Mouse (Mus musculus): ENCODE measurements at regions not wholly inside any gene's neighbourhood (a gene's known extent, or its start where the extent isn't known, plus 50 kb on each side); places are given as distances from the start of the nearest gene placed in this dataset.

- Histone ChIP-seq H3K4me1 (ENCODE audit: control insufficient read depth, insufficient read depth, low read length) (0 out of 2 replicates have a peak, but pooled peaks cover 7% of the 10 kb centered on the region), H3K9me3 (ENCODE audit: control insufficient read depth, low read length) (no peaks in the 10 kb centered on the region), H3K4me3 (ENCODE audit: low read depth, low read length) (no peak overlapping the region), H3K27me3 (replicated peaks; ENCODE audit: control insufficient read depth, insufficient read depth, low read length) (no peaks in the 10 kb centered on the region), H3K9ac (ENCODE audit: low read depth, low read length) (no peak overlapping the region), H3K4me2 (ENCODE audit: low read depth, low read length) (no peak overlapping the region), H3K36me3 (ENCODE audit: control insufficient read depth, insufficient read depth, low read length) (no peaks in the 10 kb centered on the region), H3K27ac (replicated peaks; ENCODE audit: low read depth, low read length) (no peak overlapping the region)
- WGBS = 90% methylated on average over 6 of the region's 6 CpGs
- ATAC-seq (ENCODE audit: low read depth) (no peak), DNase-seq (ENCODE audit: low spot score) (no peak)
Measured at GRCm38 (mm10) chr4:55805255-55806051, 273.2 kb upstream of the Klf4 start.

GRCm38 (mm10) chr4:55802101-55802500, 269.8 kb upstream of the Klf4 start:
- ATAC-seq (ENCODE audit: low read depth) (no peak), DNase-seq (ENCODE audit: low spot score) (peak; percentile 75)
- Histone ChIP-seq H3K4me2 (ENCODE audit: low read depth, low read length) (no peak overlapping the region), H3K4me1 (ENCODE audit: control insufficient read depth, insufficient read depth, low read length) (0 out of 2 replicates have a peak, but pooled peaks cover 7% of the 10 kb centered on the region), H3K4me3 (ENCODE audit: low read depth, low read length) (no peak overlapping the region), H3K36me3 (ENCODE audit: control insufficient read depth, insufficient read depth, low read length) (no peaks in the 10 kb centered on the region), H3K9ac (ENCODE audit: low read depth, low read length) (no peak overlapping the region), H3K27ac (replicated peaks; ENCODE audit: low read depth, low read length) (no peak overlapping the region), H3K27me3 (replicated peaks; ENCODE audit: control insufficient read depth, insufficient read depth, low read length) (no peaks in the 10 kb centered on the region), H3K9me3 (ENCODE audit: control insufficient read depth, low read length) (no peaks in the 10 kb centered on the region)
- 53% methylated on average over 4 of the region's 4 CpGs for WGBS

GRCm38 (mm10) chr4:55798099-55798498, 265.8 kb upstream of the Klf4 start:
- no peaks in the 10 kb centered on the region for H3K27me3 ChIP-seq (replicated peaks; ENCODE audit: control insufficient read depth, insufficient read depth, low read length)
- no peak overlapping the region for H3K9ac ChIP-seq (ENCODE audit: low read depth, low read length)
- DNase-seq (ENCODE audit: low spot score) (no peak), ATAC-seq (ENCODE audit: low read depth) (no peak)
- H3K36me3 ChIP-seq (ENCODE audit: control insufficient read depth, insufficient read depth, low read length) = no peaks in the 10 kb centered on the region
- H3K9me3 ChIP-seq (ENCODE audit: control insufficient read depth, low read length) = no peaks in the 10 kb centered on the region
- no peak overlapping the region for H3K4me3 ChIP-seq (ENCODE audit: low read depth, low read length)
- H3K27ac ChIP-seq (replicated peaks; ENCODE audit: low read depth, low read length) = no peak overlapping the region
- no peak overlapping the region for H3K4me2 ChIP-seq (ENCODE audit: low read depth, low read length)
- 87% methylated on average over 6 of the region's 6 CpGs for WGBS
- 0 out of 2 replicates have a peak, but pooled peaks cover 3% of the 10 kb centered on the region for H3K4me1 ChIP-seq (ENCODE audit: control insufficient read depth, insufficient read depth, low read length)

GRCm38 (mm10) chr4:55781329-55781847, 249.1 kb upstream of the Klf4 start:
- DNase-seq (ENCODE audit: low spot score) (no peak), ATAC-seq (ENCODE audit: low read depth) (no peak)
- Histone ChIP-seq H3K4me3 (ENCODE audit: low read depth, low read length) (no peak overlapping the region), H3K4me1 (ENCODE audit: control insufficient read depth, insufficient read depth, low read length) (no peaks in the 10 kb centered on the region), H3K27ac (replicated peaks; ENCODE audit: low read depth, low read length) (no peak overlapping the region), H3K27me3 (replicated peaks; ENCODE audit: control insufficient read depth, insufficient read depth, low read length) (no peaks in the 10 kb centered on the region), H3K36me3 (ENCODE audit: control insufficient read depth, insufficient read depth, low read length) (no peaks in the 10 kb centered on the region), H3K4me2 (ENCODE audit: low read depth, low read length) (no peak overlapping the region), H3K9me3 (ENCODE audit: control insufficient read depth, low read length) (no peaks in the 10 kb centered on the region), H3K9ac (ENCODE audit: low read depth, low read length) (no peak overlapping the region)

- no peak overlapping the region for H3K4me3 ChIP-seq (ENCODE audit: low read depth, low read length)
- H3K27ac ChIP-seq (replicated peaks; ENCODE audit: low read depth, low read length) = no peak overlapping the region
- peak; percentile 44 for DNase-seq (ENCODE audit: low spot score)
- H3K9ac ChIP-seq (ENCODE audit: low read depth, low read length) = no peak overlapping the region
- H3K4me1 ChIP-seq (ENCODE audit: control insufficient read depth, insufficient read depth, low read length) = no peaks in the 10 kb centered on the region
- no peaks in the 10 kb centered on the region for H3K36me3 ChIP-seq (ENCODE audit: control insufficient read depth, insufficient read depth, low read length)
- no peaks in the 10 kb centered on the region for H3K9me3 ChIP-seq (ENCODE audit: control insufficient read depth, low read length)
- no peak for ATAC-seq (ENCODE audit: low read depth)
- H3K4me2 ChIP-seq (ENCODE audit: low read depth, low read length) = no peak overlapping the region
- WGBS = 42% methylated on average over 4 of the region's 4 CpGs
- no peaks in the 10 kb centered on the region for H3K27me3 ChIP-seq (replicated peaks; ENCODE audit: control insufficient read depth, insufficient read depth, low read length)
Measured at GRCm38 (mm10) chr4:55779581-55779980, 247.3 kb upstream of the Klf4 start.

- WGBS = 69% methylated on average over 7 of the region's 7 CpGs
- no peak overlapping the region for H3K4me2 ChIP-seq (ENCODE audit: low read depth, low read length)
- no peak overlapping the region for H3K9ac ChIP-seq (ENCODE audit: low read depth, low read length)
- no peak overlapping the region for H3K27ac ChIP-seq (replicated peaks; ENCODE audit: low read depth, low read length)
- H3K36me3 ChIP-seq (ENCODE audit: control insufficient read depth, insufficient read depth, low read length) = no peaks in the 10 kb centered on the region
- DNase-seq (ENCODE audit: low spot score) (no peak), ATAC-seq (ENCODE audit: low read depth) (no peak)
- no peaks in the 10 kb centered on the region for H3K27me3 ChIP-seq (replicated peaks; ENCODE audit: control insufficient read depth, insufficient read depth, low read length)
- no peaks in the 10 kb centered on the region for H3K9me3 ChIP-seq (ENCODE audit: control insufficient read depth, low read length)
- no peaks in the 10 kb centered on the region for H3K4me1 ChIP-seq (ENCODE audit: control insufficient read depth, insufficient read depth, low read length)
- no peak overlapping the region for H3K4me3 ChIP-seq (ENCODE audit: low read depth, low read length)
Measured at GRCm38 (mm10) chr4:55775858-55776257, 243.6 kb upstream of the Klf4 start.

GRCm38 (mm10) chr4:55774571-55774970, 242.3 kb upstream of the Klf4 start:
- H3K36me3 ChIP-seq (ENCODE audit: control insufficient read depth, insufficient read depth, low read length) = no peaks in the 10 kb centered on the region
- no peak overlapping the region for H3K4me2 ChIP-seq (ENCODE audit: low read depth, low read length)
- DNase-seq (ENCODE audit: low spot score) (no peak), ATAC-seq (ENCODE audit: low read depth) (no peak)
- H3K4me3 ChIP-seq (ENCODE audit: low read depth, low read length) = no peak overlapping the region
- no peak overlapping the region for H3K27ac ChIP-seq (replicated peaks; ENCODE audit: low read depth, low read length)
- 92% methylated on average over 4 of the region's 4 CpGs for WGBS
- no peaks in the 10 kb centered on the region for H3K4me1 ChIP-seq (ENCODE audit: control insufficient read depth, insufficient read depth, low read length)
- H3K9me3 ChIP-seq (ENCODE audit: control insufficient read depth, low read length) = no peaks in the 10 kb centered on the region
- no peaks in the 10 kb centered on the region for H3K27me3 ChIP-seq (replicated peaks; ENCODE audit: control insufficient read depth, insufficient read depth, low read length)
- H3K9ac ChIP-seq (ENCODE audit: low read depth, low read length) = no peak overlapping the region

GRCm38 (mm10) chr4:55769656-55770055, 237.4 kb upstream of the Klf4 start:
- Histone ChIP-seq H3K4me3 (ENCODE audit: low read depth, low read length) (no peak overlapping the region), H3K4me2 (ENCODE audit: low read depth, low read length) (no peak overlapping the region), H3K36me3 (ENCODE audit: control insufficient read depth, insufficient read depth, low read length) (no peaks in the 10 kb centered on the region), H3K4me1 (ENCODE audit: control insufficient read depth, insufficient read depth, low read length) (no peaks in the 10 kb centered on the region), H3K9me3 (ENCODE audit: control insufficient read depth, low read length) (no peaks in the 10 kb centered on the region), H3K9ac (ENCODE audit: low read depth, low read length) (no peak overlapping the region), H3K27ac (replicated peaks; ENCODE audit: low read depth, low read length) (no peak overlapping the region), H3K27me3 (replicated peaks; ENCODE audit: control insufficient read depth, insufficient read depth, low read length) (no peaks in the 10 kb centered on the region)
- ATAC-seq (ENCODE audit: low read depth) = no peak
- 89% methylated on average over 3 of the region's 3 CpGs for WGBS
- no peak for DNase-seq (ENCODE audit: low spot score)

GRCm38 (mm10) chr4:55768325-55768724, 236.1 kb upstream of the Klf4 start:
- Histone ChIP-seq H3K4me3 (ENCODE audit: low read depth, low read length) (no peak overlapping the region), H3K9me3 (ENCODE audit: control insufficient read depth, low read length) (no peaks in the 10 kb centered on the region), H3K4me2 (ENCODE audit: low read depth, low read length) (no peak overlapping the region), H3K9ac (ENCODE audit: low read depth, low read length) (no peak overlapping the region), H3K27me3 (replicated peaks; ENCODE audit: control insufficient read depth, insufficient read depth, low read length) (no peaks in the 10 kb centered on the region), H3K4me1 (ENCODE audit: control insufficient read depth, insufficient read depth, low read length) (no peaks in the 10 kb centered on the region), H3K27ac (replicated peaks; ENCODE audit: low read depth, low read length) (no peak overlapping the region), H3K36me3 (ENCODE audit: control insufficient read depth, insufficient read depth, low read length) (no peaks in the 10 kb centered on the region)
- 89% methylated on average over 6 of the region's 6 CpGs for WGBS
- ATAC-seq (ENCODE audit: low read depth) (no peak), DNase-seq (ENCODE audit: low spot score) (no peak)
